Mouse (Mus musculus): ENCODE data around the gene Fgfr2.

Fgfr2 gene

DNA sequence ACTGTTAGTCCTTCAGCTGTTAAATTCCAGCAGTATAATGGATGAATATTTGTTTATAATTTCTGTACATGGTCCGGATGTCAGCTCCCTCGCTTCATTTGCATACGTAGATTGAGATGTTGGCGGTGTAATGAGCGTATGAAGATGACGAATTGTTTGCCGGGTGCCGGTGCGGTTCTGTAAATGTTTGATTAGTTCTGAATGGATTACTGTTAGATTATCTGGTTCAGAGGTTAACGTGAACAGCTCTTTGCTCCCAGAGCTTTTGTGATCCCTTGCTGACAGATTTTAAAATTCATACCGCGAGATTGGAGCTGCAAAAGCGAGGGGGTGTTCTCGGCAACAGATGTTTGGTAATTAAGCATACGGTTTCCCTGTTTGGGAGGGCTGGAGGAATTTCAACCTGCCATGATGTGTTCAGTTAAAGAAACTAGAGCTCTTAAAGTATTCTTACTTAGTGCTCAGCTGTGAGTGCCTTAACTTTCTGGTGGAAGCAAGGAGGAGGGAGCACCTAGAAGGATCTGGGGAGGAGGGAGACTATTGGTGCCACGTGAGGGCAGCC is 1346.9 kb downstream of the Fgfr2 start:
- no peak for DNase-seq (ENCODE audit: inconsistent age in 2 of 2, low spot score in 1 of 2)

DNA sequence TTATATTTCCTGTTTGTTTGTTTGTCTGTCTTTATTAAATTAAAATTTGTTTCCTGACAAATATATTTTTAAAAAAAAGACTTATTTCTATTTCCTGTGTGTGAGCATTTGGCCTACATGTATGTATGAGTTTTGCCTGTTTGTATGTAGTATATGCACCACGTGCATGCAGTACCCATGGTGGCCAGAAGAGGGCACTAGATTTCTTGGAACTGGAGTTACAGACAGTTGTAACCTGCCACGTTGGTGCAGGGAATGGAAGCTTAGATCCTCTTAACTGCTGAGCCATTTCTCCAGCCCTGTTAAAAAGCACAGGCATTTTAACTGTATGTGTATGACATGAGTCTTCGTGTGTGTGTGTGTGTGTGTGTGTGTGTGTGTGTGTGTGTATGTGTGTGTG is 1365.2 kb downstream of the Fgfr2 start:
- no peak for DNase-seq (ENCODE audit: inconsistent age in 2 of 2, low spot score in 1 of 2)

DNA sequence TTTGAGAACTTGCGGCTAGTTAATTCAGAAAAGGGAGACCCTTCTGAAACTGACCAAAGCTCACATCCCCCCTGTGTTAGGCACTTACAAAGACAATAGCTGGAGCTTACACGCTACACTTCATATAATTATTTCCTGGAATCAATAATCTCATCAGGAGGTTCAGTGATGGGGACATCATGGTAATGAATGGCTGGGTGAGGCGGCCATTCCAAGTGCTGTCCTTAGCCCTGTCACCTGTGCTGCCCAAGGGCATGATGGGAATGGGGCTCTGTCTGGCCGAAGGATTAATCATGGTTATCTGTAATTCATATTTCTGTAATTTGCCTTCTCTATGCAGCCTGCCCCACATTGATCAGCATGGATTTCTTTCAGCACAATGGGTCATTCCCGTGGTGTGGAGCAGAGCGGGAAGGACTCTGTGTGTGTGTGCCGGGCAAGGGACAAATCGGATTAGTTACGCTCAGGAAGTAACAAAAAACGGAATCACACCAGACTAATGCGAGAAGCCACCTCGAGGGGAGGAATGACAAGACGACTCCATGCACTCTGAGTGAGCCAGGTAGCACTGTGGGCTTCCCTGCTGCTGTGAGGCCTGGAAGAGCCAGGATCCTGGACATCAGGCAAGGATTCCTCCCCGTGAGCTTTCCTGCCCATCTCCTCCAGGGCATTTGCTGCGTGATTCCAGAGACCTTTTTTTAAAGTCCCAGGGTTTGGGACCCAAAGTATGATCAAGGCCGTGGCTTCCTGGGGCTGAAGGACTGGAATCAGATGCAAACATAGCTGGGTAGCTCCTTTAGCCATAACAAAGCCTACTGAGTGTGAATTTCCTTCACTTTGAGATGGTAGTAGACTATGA is 1375.8 kb downstream of the Fgfr2 start:
- no peak for DNase-seq (ENCODE audit: inconsistent age in 2 of 2, low spot score in 1 of 2)

- DNase-seq (ENCODE audit: inconsistent age in 2 of 2, low spot score in 1 of 2): peak in 1 of 2 experiments; percentile 56
Observed at GRCm38 (mm10) chr7:131746752-131747151, 1376.4 kb downstream of the Fgfr2 start.

GRCm38 (mm10) chr7:131743193-131743592 is 1380.0 kb downstream of the Fgfr2 start:
- no peak for DNase-seq (ENCODE audit: inconsistent age in 2 of 2, low spot score in 1 of 2)

- no peak for DNase-seq (ENCODE audit: inconsistent age in 2 of 2, low spot score in 1 of 2)
Observed at GRCm38 (mm10) chr7:131722783-131723575, 1400.2 kb downstream of the Fgfr2 start.

DNA sequence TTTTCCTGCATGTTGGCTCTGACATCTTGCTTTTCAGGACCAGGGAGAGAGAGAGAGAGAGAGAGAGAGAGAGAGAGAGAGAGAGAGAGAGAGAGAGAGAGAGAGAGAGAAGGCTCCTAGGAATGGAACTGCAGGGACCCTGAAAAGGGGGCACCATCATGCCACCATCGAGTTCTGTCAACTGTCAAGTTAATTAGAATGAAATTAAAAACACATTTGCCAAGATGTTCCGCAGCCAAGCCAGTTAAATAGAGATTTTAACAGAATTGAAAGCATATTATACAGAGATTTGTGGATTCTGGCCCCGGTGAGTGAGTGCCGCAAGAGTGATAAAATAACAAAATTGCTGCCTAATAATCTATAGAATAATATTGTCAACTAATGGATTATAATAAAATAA is 1400.8 kb downstream of the Fgfr2 start:
- no peak for DNase-seq (ENCODE audit: inconsistent age in 2 of 2, low spot score in 1 of 2)

DNA sequence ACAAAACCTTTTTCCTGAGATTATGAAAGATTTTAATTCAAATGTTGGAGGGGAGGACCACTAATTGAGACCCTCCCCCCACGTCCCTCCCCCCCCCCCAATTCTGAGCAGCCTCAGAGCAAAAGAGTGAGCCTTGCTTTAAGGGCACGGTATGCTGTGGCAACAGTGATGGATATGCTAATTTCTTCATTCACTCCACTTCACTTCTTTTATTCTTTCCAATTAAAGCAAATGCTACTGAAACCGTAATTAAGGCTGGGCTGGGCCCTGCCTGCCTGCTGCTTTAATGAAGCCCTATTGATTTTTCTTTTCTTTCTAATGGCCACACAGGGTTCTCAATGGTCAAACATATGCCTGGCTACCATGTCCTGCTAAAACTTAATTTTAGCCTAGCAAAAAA is 1404.9 kb downstream of the Fgfr2 start:
- DNase-seq (ENCODE audit: inconsistent age in 2 of 2, low spot score in 1 of 2): no peak

- DNase-seq (ENCODE audit: inconsistent age in 2 of 2, low spot score in 1 of 2): no peak
Observed at GRCm38 (mm10) chr7:131713076-131713475, 1410.1 kb downstream of the Fgfr2 start.

DNA sequence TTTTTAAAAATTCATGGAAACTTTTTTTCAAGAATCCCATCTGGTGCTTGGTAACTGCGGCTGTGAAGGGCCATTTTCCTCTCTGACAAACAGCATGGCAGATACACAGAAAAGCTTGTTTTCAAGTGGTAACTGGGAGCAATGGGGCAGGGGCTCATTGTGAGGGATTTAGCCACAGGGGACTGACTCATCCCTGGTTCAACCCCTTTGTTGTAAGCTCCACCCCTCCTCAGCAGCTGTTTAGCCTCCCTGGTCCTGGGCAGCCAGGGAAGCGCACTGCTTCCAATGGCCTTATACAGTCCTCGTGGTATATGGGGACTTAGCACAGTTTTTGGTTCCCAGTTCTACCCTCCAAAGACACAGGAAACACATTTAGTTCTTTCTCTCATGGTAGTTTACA is 1426.3 kb downstream of the Fgfr2 start:
- DNase-seq (ENCODE audit: inconsistent age in 2 of 2, low spot score in 1 of 2): no peak

- no peak for DNase-seq (ENCODE audit: inconsistent age in 2 of 2, low spot score in 1 of 2)
Observed at GRCm38 (mm10) chr7:131687324-131687723, 1435.8 kb downstream of the Fgfr2 start.

DNA sequence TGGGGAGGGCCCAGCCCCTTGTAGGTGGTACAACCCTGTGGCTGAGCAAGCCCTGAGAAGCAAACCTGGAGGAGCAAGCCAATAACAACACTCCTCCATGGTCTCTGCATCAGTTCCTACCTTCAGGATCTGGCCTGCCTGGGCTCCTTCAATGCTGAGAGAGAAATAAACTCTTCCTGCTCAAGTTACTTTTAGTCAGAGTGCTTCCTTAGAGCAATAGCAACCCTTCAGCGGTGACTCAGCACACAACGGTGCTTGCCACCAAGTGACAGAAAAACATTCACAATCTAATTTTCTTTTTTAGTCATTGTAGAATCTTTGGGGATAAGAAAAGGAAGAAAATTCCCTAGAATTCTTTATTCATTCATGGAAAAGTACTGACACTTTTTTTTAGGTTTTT is 1446.0 kb downstream of the Fgfr2 start:
- DNase-seq (ENCODE audit: inconsistent age in 2 of 2, low spot score in 1 of 2): no peak

GRCm38 (mm10) chr7:131670586-131670985 is 1452.6 kb downstream of the Fgfr2 start:
- DNase-seq (ENCODE audit: inconsistent age in 2 of 2, low spot score in 1 of 2): no peak

DNA sequence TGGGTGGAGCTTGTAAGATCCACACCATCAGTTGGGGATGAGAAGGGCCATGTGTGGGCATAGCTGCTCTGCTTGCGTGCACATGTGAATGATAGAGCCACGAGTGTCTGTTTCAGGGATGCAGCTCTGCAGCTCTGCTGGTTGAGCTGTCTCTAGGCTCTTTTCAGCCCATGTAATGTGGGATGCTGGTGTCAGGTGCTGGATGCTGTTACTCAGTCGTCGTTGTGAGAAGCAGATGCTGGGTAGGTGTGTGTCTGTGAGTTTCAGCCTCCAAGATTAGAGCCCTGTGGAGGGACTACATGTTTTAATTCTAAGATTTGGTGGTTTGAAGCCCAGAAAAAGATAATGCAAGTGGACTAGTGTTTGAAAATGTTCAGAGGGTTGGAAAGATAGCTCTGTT is 1453.8 kb downstream of the Fgfr2 start:
- DNase-seq (ENCODE audit: inconsistent age in 2 of 2, low spot score in 1 of 2): no peak

- no peak for DNase-seq (ENCODE audit: inconsistent age in 2 of 2, low spot score in 1 of 2)
Observed at GRCm38 (mm10) chr7:131660726-131661125, 1462.4 kb downstream of the Fgfr2 start.

DNA sequence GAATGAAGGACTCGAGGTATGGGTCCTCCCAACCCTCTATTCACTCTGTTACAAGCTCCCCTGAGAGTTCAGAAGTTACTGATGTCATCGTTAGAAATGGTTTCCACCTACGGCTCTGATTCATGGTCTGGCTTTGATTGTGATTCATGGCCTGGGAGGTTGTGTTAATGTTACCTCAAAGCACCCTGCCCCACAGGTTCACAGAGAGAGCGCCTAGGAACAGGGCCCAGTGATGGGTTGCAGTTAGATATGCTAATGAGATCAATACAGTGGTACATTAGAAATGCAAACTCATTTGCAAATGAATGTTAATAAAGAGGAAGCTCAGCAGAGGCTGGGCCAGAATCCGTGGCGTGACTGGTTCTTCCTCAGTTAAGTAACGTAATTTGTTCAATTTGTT is 1467.1 kb downstream of the Fgfr2 start:
- DNase-seq (ENCODE audit: inconsistent age in 2 of 2, low spot score in 1 of 2): peak in 1 of 2 experiments; percentile 39

GRCm38 (mm10) chr7:131653416-131653815 is 1469.7 kb downstream of the Fgfr2 start:
- peak; percentile 82 to 88 for DNase-seq (ENCODE audit: inconsistent age in 2 of 2, low spot score in 1 of 2)

GRCm38 (mm10) chr7:131651921-131652694 is 1471.0 kb downstream of the Fgfr2 start:
- no peak for DNase-seq (ENCODE audit: inconsistent age in 2 of 2, low spot score in 1 of 2)

DNA sequence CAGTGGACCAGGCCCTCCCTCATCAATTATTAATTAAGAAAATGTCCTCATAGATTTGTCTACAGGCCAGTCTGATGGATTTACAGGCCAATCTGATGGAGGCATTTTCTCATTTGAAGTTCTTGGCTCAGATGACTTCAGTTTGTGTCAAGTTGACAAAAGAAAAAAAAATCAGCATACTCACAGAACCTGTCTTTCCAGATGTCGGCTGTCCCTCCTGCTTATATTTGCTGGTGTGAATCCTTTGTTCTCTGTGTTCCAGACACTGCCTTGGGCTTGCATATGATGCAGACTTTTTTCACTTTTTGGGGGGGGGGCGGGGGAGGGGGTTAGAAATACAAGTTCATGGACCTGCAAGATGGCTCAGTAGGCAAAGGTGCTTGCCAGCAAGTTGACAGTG is 1472.9 kb downstream of the Fgfr2 start:
- no peak for DNase-seq (ENCODE audit: inconsistent age in 2 of 2, low spot score in 1 of 2)

DNA sequence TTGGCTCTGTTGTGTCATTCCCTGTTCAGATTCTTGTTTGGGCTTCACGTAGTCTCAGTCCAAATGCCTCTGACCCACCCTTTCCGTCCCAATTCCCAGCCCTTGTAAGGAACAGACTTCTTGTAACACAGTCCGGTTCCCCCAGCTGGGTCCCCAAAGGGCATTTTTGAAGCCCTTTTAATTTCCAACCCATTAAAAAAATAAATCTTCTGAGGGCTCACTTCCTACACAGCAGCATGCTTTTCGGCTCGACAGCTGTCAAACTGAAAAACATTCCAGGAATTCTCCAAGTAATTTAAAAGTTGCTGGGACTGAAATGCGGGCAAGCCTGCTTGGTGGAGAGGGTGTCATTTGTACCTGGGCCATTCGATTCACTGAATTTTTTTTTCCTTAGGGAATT is 1474.9 kb downstream of the Fgfr2 start:
- DNase-seq (ENCODE audit: inconsistent age in 2 of 2, low spot score in 1 of 2): no peak

GRCm38 (mm10) chr7:131647583-131647982 is 1475.6 kb downstream of the Fgfr2 start:
- no peak for DNase-seq (ENCODE audit: inconsistent age in 2 of 2, low spot score in 1 of 2)
